Mouse (Mus musculus) liver, embryonic 11.5 days (tissue): ENCODE data around the gene Gria1. TPM values are rescaled to one million over a fixed set of nuclear protein-coding genes. Genes with fewer than 3 reads are reported as not detected.

Experiments used
- ATAC-seq: fragments of 200-750 bp; cut with Nextera tagmentation; replicated peaks from 2 replicates; pipeline ENCODE4 v1.8.0; 2017; ENCODE audit warnings: moderate number of reproducible peaks, mild to moderate bottlenecking, moderate TSS enrichment, moderate library complexity; ENCODE audit not compliant: low FRiP score
- DNase-seq: peaks from one replicate; pipeline ENCODE4 v3.0.0-alpha.2; 2017; ENCODE audit warnings: low spot score
- H3K27ac ChIP-seq: fragments of 300-500 bp; sonication (generic); 2 replicates; pipeline ENCODE4 v1.5.1; 2014; ENCODE audit warnings: mild to moderate bottlenecking, low read depth, low read length, control low read depth
- H3K27me3 ChIP-seq: fragments of 300-500 bp; sonication (generic); replicated peaks from 2 replicates; pipeline ENCODE4 v1.6.1; 2014; ENCODE audit warnings: low read length, mixed read lengths; ENCODE audit not compliant: control insufficient read depth, insufficient read depth
- H3K36me3 ChIP-seq: fragments of 300-500 bp; sonication (generic); 2 replicates; pipeline ENCODE4 v1.6.1; 2014; ENCODE audit warnings: mild to moderate bottlenecking, low read length, moderate library complexity, mixed read lengths; ENCODE audit not compliant: control insufficient read depth, insufficient read depth
- H3K4me1 ChIP-seq: fragments of 300-500 bp; sonication (generic); replicated peaks from 2 replicates; pipeline ENCODE4 v1.6.1; 2014; ENCODE audit warnings: low read length, mixed read lengths; ENCODE audit not compliant: control insufficient read depth, insufficient read depth
- H3K4me2 ChIP-seq: fragments of 300-500 bp; sonication (generic); 2 replicates; pipeline ENCODE4 v1.6.1; 2014; ENCODE audit warnings: mild to moderate bottlenecking, control low read depth, moderate library complexity
- H3K4me3 ChIP-seq: fragments of 300-500 bp; sonication (generic); 2 replicates; pipeline ENCODE4 v1.5.1; 2014; ENCODE audit warnings: low read depth, low read length, control low read depth
- H3K9ac ChIP-seq: fragments of 300-500 bp; sonication (generic); 2 replicates; pipeline ENCODE4 v1.6.1; 2014; ENCODE audit warnings: low read depth, low read length, control low read depth
- H3K9me3 ChIP-seq: fragments of 300-500 bp; sonication (generic); 2 replicates; pipeline ENCODE4 v1.6.1; 2016; ENCODE audit warnings: low read length, inconsistent platforms, mixed read lengths; ENCODE audit not compliant: control insufficient read depth
- WGBS: fragments of 180-500 bp; shearing (Covaris S2); extraction: QIAGEN DNeasy Blood & Tissue Kit; methylation state at CpG from one replicate; pipeline ENCODE4 v1.1.7; 2014; 5-methylcytosine and 5-hydroxymethylcytosine counted together
- polyA plus RNA-seq: library from polyadenylated mRNA; unstranded; fragments of >200 nt; fragmentation: Nextera tagmentation; extraction: Ambion mirVana; gene quantifications from 2 replicates; pipeline ENCODE4 v1.2.1, GENCODE M21; 2014

The Gria1 gene
- polyA plus RNA-seq, 1 experiment from 2014 or later, result 0.66 TPM

- no peak for DNase-seq
- Histone ChIP-seq H3K4me1 (no peaks in the 10 kb centered on the region), H3K36me3 (no peaks in the 10 kb centered on the region), H3K9ac (no peak overlapping the region), H3K4me3 (no peak overlapping the region), H3K27me3 (no peaks in the 10 kb centered on the region), H3K4me2 (no peak overlapping the region), H3K27ac (no peak overlapping the region), H3K9me3 (no peaks in the 10 kb centered on the region)
- no peak for ATAC-seq
- WGBS, result 95% methylated on average over 1 of the region's 1 CpGs
These were observed 292.4 kb downstream of the Gria1 start for GRCm38 (mm10) chr11:57303602-57304001.

GRCm38 (mm10) chr11:57306116-57306515, 294.9 kb downstream of the Gria1 start:
- Histone ChIP-seq H3K36me3 (no peaks in the 10 kb centered on the region), H3K27me3 (no peaks in the 10 kb centered on the region), H3K4me2 (no peak overlapping the region), H3K9me3 (no peaks in the 10 kb centered on the region), H3K4me3 (no peak overlapping the region), H3K4me1 (no peaks in the 10 kb centered on the region), H3K9ac (no peak overlapping the region), H3K27ac (no peak overlapping the region)
- DNase-seq, result no peak
- ATAC-seq, result no peak
- WGBS, result 82% methylated on average over 2 of the region's 2 CpGs

GRCm38 (mm10) chr11:57306892-57307291, 295.7 kb downstream of the Gria1 start:
- DNase-seq (no peak), ATAC-seq (no peak)
- Histone ChIP-seq H3K4me1 (no peaks in the 10 kb centered on the region), H3K9ac (no peak overlapping the region), H3K4me2 (no peak overlapping the region), H3K4me3 (no peak overlapping the region), H3K27me3 (no peaks in the 10 kb centered on the region), H3K9me3 (no peaks in the 10 kb centered on the region), H3K27ac (no peak overlapping the region), H3K36me3 (no peaks in the 10 kb centered on the region)
- WGBS, result 84% methylated on average over 1 of the region's 1 CpGs

GRCm38 (mm10) chr11:57317063-57317462, 305.9 kb downstream of the Gria1 start:
- Histone ChIP-seq H3K27ac (no peak overlapping the region), H3K9me3 (no peaks in the 10 kb centered on the region), H3K36me3 (no peaks in the 10 kb centered on the region), H3K4me1 (no peaks in the 10 kb centered on the region), H3K4me3 (no peak overlapping the region), H3K4me2 (no peak overlapping the region), H3K27me3 (no peaks in the 10 kb centered on the region), H3K9ac (no peak overlapping the region)
- no peak for DNase-seq
- ATAC-seq, result no peak
- WGBS, result 76% methylated on average over 3 of the region's 3 CpGs

GRCm38 (mm10) chr11:57317478-57317877, 306.3 kb downstream of the Gria1 start:
- Histone ChIP-seq H3K36me3 (no peaks in the 10 kb centered on the region), H3K4me1 (no peaks in the 10 kb centered on the region), H3K27ac (no peak overlapping the region), H3K9ac (no peak overlapping the region), H3K4me2 (no peak overlapping the region), H3K9me3 (no peaks in the 10 kb centered on the region), H3K27me3 (no peaks in the 10 kb centered on the region), H3K4me3 (no peak overlapping the region)
- DNase-seq, result no peak
- 78% methylated on average over 13 of the region's 13 CpGs for WGBS
- ATAC-seq, result no peak

- DNase-seq (no peak), ATAC-seq (no peak)
- WGBS, result 86% methylated on average over 3 of the region's 3 CpGs
These were observed 308.2 kb downstream of the Gria1 start for GRCm38 (mm10) chr11:57319374-57319773.

GRCm38 (mm10) chr11:57324099-57324498, 312.9 kb downstream of the Gria1 start:
- H3K4me1 ChIP-seq, result no peaks in the 10 kb centered on the region
- no peaks in the 10 kb centered on the region for H3K36me3 ChIP-seq
- no peak overlapping the region for H3K4me2 ChIP-seq
- WGBS, result 70% methylated on average over 4 of the region's 4 CpGs
- H3K27ac ChIP-seq, result no peak overlapping the region
- H3K9ac ChIP-seq, result no peak overlapping the region
- H3K9me3 ChIP-seq, result no peaks in the 10 kb centered on the region
- no peaks in the 10 kb centered on the region for H3K27me3 ChIP-seq
- DNase-seq (no peak), ATAC-seq (no peak)
- H3K4me3 ChIP-seq, result no peak overlapping the region

More at GRCm38 (mm10) chr11:57319374-57319773, 308.2 kb downstream of the Gria1 start:
- Histone ChIP-seq H3K27me3 (no peaks in the 10 kb centered on the region), H3K4me2 (no peak overlapping the region), H3K9me3 (no peaks in the 10 kb centered on the region), H3K4me3 (no peak overlapping the region), H3K27ac (no peak overlapping the region), H3K9ac (no peak overlapping the region), H3K36me3 (no peaks in the 10 kb centered on the region), H3K4me1 (no peaks in the 10 kb centered on the region)
